Mouse (Mus musculus) midbrain, embryonic 14.5 days (tissue): Measurements from ENCODE around the gene Miga1. TPM values are rescaled to one million over a fixed set of nuclear protein-coding genes. Genes with fewer than 3 reads are reported as not detected.

Experiments
- ATAC-seq: fragments of 200-750 bp; cut with Nextera tagmentation; 2 replicates; pipeline ENCODE4 v1.8.0; 2017; ENCODE audit warnings: moderate number of reproducible peaks, moderate library complexity; ENCODE audit not compliant: low FRiP score, low TSS enrichment
- DNase-seq: peaks from one replicate; pipeline ENCODE4 v3.0.0-alpha.2; 2015
- H3K27ac ChIP-seq: fragments of 300-500 bp; sonication (generic); replicated peaks from 2 replicates; pipeline ENCODE4 v1.5.1; 2014; ENCODE audit warnings: mild to moderate bottlenecking, low read depth, low read length, moderate library complexity
- H3K27me3 ChIP-seq: fragments of 300-500 bp; sonication (generic); 2 replicates; pipeline ENCODE4 v1.6.1; 2014; ENCODE audit warnings: low read length, control low read depth, mixed read lengths; ENCODE audit not compliant: control insufficient read depth, insufficient read depth
- H3K36me3 ChIP-seq: fragments of 300-500 bp; sonication (generic); 2 replicates; pipeline ENCODE4 v1.6.1; 2014; ENCODE audit warnings: low read length, control low read depth; ENCODE audit not compliant: control insufficient read depth, insufficient read depth
- H3K4me1 ChIP-seq: fragments of 300-500 bp; sonication (generic); 2 replicates; pipeline ENCODE4 v1.6.1; 2014; ENCODE audit warnings: mild to moderate bottlenecking, antibody characterized with exemption, low read length, control low read depth; ENCODE audit not compliant: control insufficient read depth, insufficient read depth
- H3K4me2 ChIP-seq: fragments of 300-500 bp; sonication (generic); 2 replicates; pipeline ENCODE4 v1.6.1; 2014; ENCODE audit warnings: mild to moderate bottlenecking, low read length, moderate library complexity
- H3K4me3 ChIP-seq: fragments of 300-500 bp; sonication (generic); replicated peaks from 2 replicates; pipeline ENCODE4 v1.5.1; 2014; ENCODE audit warnings: low read depth, low read length
- H3K9ac ChIP-seq: fragments of 300-500 bp; sonication (generic); replicated peaks from 2 replicates; pipeline ENCODE4 v1.6.1; 2014; ENCODE audit warnings: mild to moderate bottlenecking, low read length, moderate library complexity
- H3K9me3 ChIP-seq: fragments of 300-500 bp; sonication (generic); 2 replicates; pipeline ENCODE4 v1.6.1; 2016; ENCODE audit warnings: low read length, control low read depth, mixed read lengths; ENCODE audit not compliant: control insufficient read depth
- WGBS: fragments of 180-500 bp; shearing (Covaris S2); extraction: QIAGEN DNeasy Blood & Tissue Kit; methylation state at CpG from one replicate; pipeline ENCODE4 v1.1.7; 2014; 5-methylcytosine and 5-hydroxymethylcytosine counted together
- polyA plus RNA-seq: library from polyadenylated mRNA; unstranded; fragments of >200 nt; fragmentation: Nextera tagmentation; extraction: Ambion mirVana; gene quantifications from 2 replicates; pipeline ENCODE4 v1.2.1, GENCODE M21; 2014

Gene Miga1
- polyA plus RNA-seq, 1 experiment from 2014 or later, result 23.7 TPM

DNA sequence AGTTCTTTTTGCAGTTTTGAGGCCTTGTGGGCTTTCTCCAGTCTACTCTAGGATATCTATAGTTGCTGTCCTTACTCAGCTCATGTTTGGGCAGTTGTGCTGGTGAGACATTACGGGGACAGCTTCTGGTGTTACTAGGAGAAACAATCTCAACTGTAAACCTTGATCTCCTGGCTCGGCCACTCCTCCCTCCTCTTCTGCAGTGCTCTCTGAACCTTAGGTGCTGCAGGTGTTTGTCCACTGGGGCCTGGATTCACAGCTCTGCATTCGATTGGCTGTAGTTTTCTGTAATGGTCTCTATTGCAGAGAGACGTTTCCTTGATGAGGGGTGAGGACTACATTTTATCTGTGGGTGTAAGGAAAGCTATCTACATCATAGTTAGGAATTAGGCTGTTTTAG is 12.1 kb upstream of the Miga1 start:
- no peak overlapping the region for H3K4me2 ChIP-seq
- 89% methylated on average over 4 of the region's 4 CpGs for WGBS
- H3K4me1 ChIP-seq, result peaks cover 18% of the 10 kb centered on the region
- H3K27me3 ChIP-seq, result no peaks in the 10 kb centered on the region
- no peaks in the 10 kb centered on the region for H3K36me3 ChIP-seq
- no peak overlapping the region for H3K27ac ChIP-seq
- no peak for ATAC-seq
- DNase-seq, result no peak
- no peaks in the 10 kb centered on the region for H3K9me3 ChIP-seq
- H3K4me3 ChIP-seq, result no peak overlapping the region
- no peak overlapping the region; the same call in 1 of the 2 replicates for H3K9ac ChIP-seq

- Histone ChIP-seq H3K4me2 (no peak overlapping the region), H3K9me3 (no peaks in the 10 kb centered on the region), H3K27ac (no peak overlapping the region), H3K4me3 (no peak overlapping the region), H3K4me1 (peaks cover 21% of the 10 kb centered on the region), H3K27me3 (no peaks in the 10 kb centered on the region), H3K9ac (no peak overlapping the region), H3K36me3 (no peaks in the 10 kb centered on the region)
- no peak for ATAC-seq
- WGBS, result 86% methylated on average over 5 of the region's 5 CpGs
- no peak for DNase-seq
These were observed 10.8 kb upstream of the Miga1 start for GRCm38 (mm10) chr3:152350966-152351365.

DNA sequence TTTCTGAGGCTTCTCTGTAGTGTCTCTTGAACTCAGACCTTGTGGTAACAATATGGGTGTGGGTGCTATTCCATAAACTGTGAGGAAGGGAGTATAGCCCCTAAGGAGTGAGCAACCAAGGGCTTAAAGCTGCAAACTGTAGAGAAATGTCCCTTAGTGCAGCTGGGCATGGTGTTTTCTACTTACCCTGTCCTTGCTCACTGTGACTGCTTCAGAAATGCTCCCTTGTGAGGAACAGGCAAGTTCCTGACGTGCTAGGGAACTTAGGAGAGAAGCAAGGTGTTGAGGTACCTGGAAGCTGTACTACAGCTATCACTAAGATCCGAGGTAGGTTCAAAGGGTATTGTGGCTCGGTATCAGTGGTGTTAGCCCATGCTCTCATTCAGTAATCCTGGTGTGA is 10.2 kb upstream of the Miga1 start:
- Histone ChIP-seq H3K4me2 (no peak overlapping the region), H3K4me3 (no peak overlapping the region), H3K9ac (no peak overlapping the region), H3K9me3 (no peaks in the 10 kb centered on the region), H3K4me1 (peaks cover 21% of the 10 kb centered on the region), H3K27ac (no peak overlapping the region), H3K27me3 (no peaks in the 10 kb centered on the region), H3K36me3 (no peaks in the 10 kb centered on the region)
- DNase-seq, result no peak
- WGBS, result 92% methylated on average over 3 of the region's 3 CpGs
- ATAC-seq, result no peak

- peak overlapping the region; percentile 72 for H3K4me2 ChIP-seq
- H3K27ac ChIP-seq, result no peak overlapping the region
- 84% methylated on average over 10 of the region's 10 CpGs for WGBS
- no peak overlapping the region for H3K4me3 ChIP-seq
- DNase-seq (no peak), ATAC-seq (no peak)
- no peaks in the 10 kb centered on the region for H3K36me3 ChIP-seq
- no peaks in the 10 kb centered on the region for H3K9me3 ChIP-seq
- 0 out of 2 replicates have a peak overlapping the region, but pooled peaks have one; percentile 21 for H3K9ac ChIP-seq
- H3K4me1 ChIP-seq, result peaks cover 18% of the 10 kb centered on the region
- H3K27me3 ChIP-seq, result no peaks in the 10 kb centered on the region
These were observed 8.0 kb upstream of the Miga1 start for GRCm38 (mm10) chr3:152348011-152348830.

GRCm38 (mm10) chr3:152347227-152347626 is 7.0 kb upstream of the Miga1 start:
- H3K36me3 ChIP-seq, result no peaks in the 10 kb centered on the region
- peaks cover 13% of the 10 kb centered on the region for H3K4me1 ChIP-seq
- peak overlapping the region; percentile 68 for H3K4me3 ChIP-seq
- peak overlapping the region; percentile 88 for H3K9ac ChIP-seq
- no peaks in the 10 kb centered on the region for H3K9me3 ChIP-seq
- no peaks in the 10 kb centered on the region for H3K27me3 ChIP-seq
- H3K27ac ChIP-seq, result 0 out of 2 replicates have a peak overlapping the region, but pooled peaks have one; percentile 85
- DNase-seq, result no peak
- WGBS, result 50% methylated on average over 3 of the region's 3 CpGs
- H3K4me2 ChIP-seq, result peak overlapping the region; percentile 72
- no peak for ATAC-seq

DNA sequence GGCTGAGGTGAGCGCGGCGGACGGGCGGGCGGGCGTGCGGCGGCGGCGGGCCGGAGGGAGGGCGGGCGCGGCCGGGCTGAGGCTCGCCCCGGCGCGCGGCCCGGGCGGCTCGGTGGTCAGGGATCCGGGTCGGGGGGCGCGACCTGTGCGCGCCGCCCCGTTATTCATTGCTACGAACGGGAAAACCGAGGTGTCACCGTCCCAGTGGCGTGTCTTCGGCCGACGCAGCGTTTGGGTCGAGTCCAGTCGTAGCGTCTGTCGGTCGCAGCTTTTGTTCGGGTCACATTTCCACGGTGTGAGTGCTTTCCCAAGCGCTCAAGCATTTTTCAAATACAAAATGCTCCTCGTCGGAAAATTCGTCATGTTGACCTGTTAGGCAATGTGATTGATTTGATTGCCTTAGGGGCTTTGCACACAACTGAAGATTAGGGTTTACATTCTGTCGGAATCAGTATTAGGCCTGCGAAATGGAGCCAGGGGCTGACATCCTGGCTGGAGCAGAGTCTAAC is 6.5 kb upstream of the Miga1 start:
- peak; percentile 15 for ATAC-seq
- Histone ChIP-seq H3K4me1 (peaks cover 13% of the 10 kb centered on the region), H3K9me3 (no peaks in the 10 kb centered on the region), H3K36me3 (no peaks in the 10 kb centered on the region), H3K27ac (peak overlapping the region; percentile 85), H3K9ac (peak overlapping the region; percentile 88), H3K27me3 (no peaks in the 10 kb centered on the region), H3K4me2 (peak overlapping the region; percentile 72), H3K4me3 (peak overlapping the region; percentile 68)
- DNase-seq, result peak; percentile 68
- under 1% methylated on average over 52 of the region's 54 CpGs for WGBS

GRCm38 (mm10) chr3:152345732-152346632 is 5.8 kb upstream of the Miga1 start, which contains the start of gene Usp33:
Gene Usp33 (plus strand): TSS chr3:152346478.
- peak; percentile 98 for ATAC-seq
- H3K9ac ChIP-seq, result peak within 1 kb of the TSS; percentile 88
- peak within 1 kb of the TSS; percentile 72 for H3K4me2 ChIP-seq
- peak within 1 kb of the TSS; percentile 85 for H3K27ac ChIP-seq
- no peaks in the 10 kb centered on the region for H3K9me3 ChIP-seq
- no peaks in the 10 kb centered on the region for H3K27me3 ChIP-seq
- no peaks in the 10 kb centered on the region for H3K36me3 ChIP-seq
- H3K4me3 ChIP-seq, result peak within 1 kb of the TSS; percentile 68
- H3K4me1 ChIP-seq, result peaks cover 13% of the 10 kb centered on the region
- WGBS, result 6% methylated on average over 44 of the region's 44 CpGs
- DNase-seq, result peak; percentile 98

GRCm38 (mm10) chr3:152342961-152343517 is 2.8 kb upstream of the Miga1 start:
- Histone ChIP-seq H3K9me3 (no peaks in the 10 kb centered on the region), H3K4me2 (no peak overlapping the region), H3K4me3 (no peak overlapping the region), H3K9ac (no peak overlapping the region), H3K27ac (no peak overlapping the region), H3K27me3 (no peaks in the 10 kb centered on the region), H3K4me1 (peaks cover 14% of the 10 kb centered on the region), H3K36me3 (no peaks in the 10 kb centered on the region)
- 92% methylated on average over 15 of the region's 15 CpGs for WGBS
- ATAC-seq (no peak), DNase-seq (no peak)
